Mouse (Mus musculus) adrenal gland, postnatal 36 days (tissue): Measurements from ENCODE around the gene B130006D01Rik. TPM values are rescaled to one million over a fixed set of nuclear protein-coding genes. Genes with fewer than 3 reads are reported as not detected.
"Not testable (repeated sequence)": the region's sequence is repeated elsewhere in the genome, so short reads cannot be mapped to it uniquely, and the experiment has no call there.

Experiments
- DNase-seq, 2 experiments: peaks; one replicate each; pipeline ENCODE4 v3.0.0; 2021; ENCODE audit warnings: mixed read lengths in 1 of 2
- total RNA-seq, 2 experiments: library from RNA; stranded (reverse); gene quantifications; 2 replicates each; pipeline ENCODE4 v1.2.3; 2021

The B130006D01Rik gene
- total RNA-seq, 2 experiments from 2014 or later: 0.53 to 0.73 TPM

- peak in 1 of 2 experiments; percentile 16 for DNase-seq
Measured at GRCm38 (mm10) chr11:95713811-95714241, 9.6 kb upstream of the B130006D01Rik start.

DNA sequence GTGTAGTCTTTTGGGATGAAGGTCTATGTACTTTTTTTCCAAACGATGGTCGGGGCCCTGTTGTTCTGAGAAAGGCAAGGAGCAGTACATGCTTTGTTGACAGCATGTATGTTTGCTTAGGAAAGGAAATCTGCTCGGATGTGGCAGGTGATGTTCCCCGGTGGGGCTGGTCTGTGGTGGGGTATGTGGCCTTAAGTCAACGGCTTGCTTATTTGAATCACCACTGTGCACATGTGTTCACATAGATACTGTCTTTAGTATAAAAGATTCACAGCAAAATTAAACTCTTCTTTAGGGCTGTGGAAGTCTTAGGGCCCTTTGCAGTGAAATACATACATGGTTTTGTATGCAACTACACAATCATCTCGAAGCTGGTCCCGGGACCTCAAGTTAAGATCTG is 9.0 kb upstream of the B130006D01Rik start:
- no peak for DNase-seq

DNA sequence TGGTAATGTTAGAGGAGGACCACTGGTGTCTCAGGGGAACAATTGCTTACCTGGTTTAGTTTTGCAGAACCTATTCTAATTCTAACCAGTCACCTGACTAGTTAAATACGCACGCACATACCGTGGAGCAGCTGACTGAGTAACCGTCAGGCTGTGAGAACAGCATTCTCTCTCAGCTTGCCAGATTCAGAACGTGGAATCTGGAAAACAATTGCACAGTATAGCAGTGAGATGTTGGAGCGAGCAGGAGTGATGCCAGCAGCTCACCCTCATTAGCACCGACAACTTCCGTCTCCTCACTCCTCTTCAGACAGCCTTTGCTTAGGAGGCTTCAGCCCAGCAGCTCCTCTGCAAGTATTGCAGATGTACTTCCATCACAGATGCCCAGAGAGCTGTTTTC is 7.3 kb upstream of the B130006D01Rik start:
- no peak for DNase-seq

GRCm38 (mm10) chr11:95719356-95719755 is 4.0 kb upstream of the B130006D01Rik start:
- no peak for DNase-seq

DNA sequence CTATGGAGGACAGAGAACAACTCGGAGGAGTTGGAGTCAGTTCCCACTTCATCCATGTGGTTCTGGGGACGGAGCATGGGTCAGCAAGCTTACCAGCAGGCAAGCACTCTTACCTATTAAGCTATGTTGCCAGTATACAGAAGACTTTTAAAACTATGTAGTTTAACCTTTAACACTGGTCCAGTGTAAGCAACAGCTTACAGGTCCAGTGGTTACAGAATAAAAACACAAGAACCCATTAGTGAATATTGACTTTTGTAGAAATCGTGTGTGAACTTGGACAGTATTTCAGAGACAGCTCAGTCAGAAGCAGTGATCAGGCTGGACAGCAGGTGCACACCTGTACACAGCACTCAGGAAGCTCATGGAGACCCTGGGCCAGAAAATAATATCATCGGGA is 1.1 kb downstream of the B130006D01Rik start:
- DNase-seq: no peak

DNA sequence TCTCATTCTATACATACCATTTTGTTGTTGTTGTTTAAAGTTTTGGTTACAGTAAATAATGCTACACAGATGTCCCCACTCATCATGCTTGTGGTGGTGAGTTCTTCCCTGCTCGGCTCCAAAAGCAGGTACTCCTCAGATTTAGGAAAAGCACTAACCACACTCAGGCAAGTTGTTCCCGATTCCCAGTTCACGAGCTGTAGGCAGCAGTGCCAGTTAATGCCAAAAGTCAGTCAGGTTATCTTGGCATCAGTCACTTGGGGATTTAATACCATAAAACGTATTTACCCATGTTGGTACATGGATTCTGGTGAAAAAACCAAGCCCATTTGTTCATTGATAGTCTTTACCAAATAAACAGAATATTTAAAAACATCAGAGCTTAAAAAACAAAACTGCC is 2.8 kb downstream of the B130006D01Rik start:
- DNase-seq: no peak

DNA sequence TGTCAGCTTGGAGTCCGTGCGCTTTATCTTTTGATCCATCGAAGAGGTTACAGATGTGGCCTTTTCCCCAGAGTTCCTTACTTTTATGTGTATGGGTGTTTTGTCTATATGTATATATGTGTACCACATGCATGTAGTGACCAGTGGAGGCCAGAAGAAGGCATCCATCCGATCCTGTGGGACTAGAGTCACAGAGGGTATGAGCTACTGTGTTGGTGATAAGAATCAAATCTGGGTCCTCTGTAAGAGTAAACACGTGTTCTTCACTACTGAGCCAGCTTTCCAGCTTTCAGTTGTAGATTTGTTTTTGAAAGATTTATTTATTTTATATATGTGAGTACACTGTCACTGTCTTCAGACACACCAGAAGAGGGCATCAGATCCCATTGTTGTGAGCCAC is 4.6 kb downstream of the B130006D01Rik start:
- DNase-seq: no peak

- DNase-seq: no peak
Measured at GRCm38 (mm10) chr11:95728916-95729907, 5.8 kb downstream of the B130006D01Rik start.

- no peak for DNase-seq
Measured at GRCm38 (mm10) chr11:95734485-95734884, 11.1 kb downstream of the B130006D01Rik start.

DNA sequence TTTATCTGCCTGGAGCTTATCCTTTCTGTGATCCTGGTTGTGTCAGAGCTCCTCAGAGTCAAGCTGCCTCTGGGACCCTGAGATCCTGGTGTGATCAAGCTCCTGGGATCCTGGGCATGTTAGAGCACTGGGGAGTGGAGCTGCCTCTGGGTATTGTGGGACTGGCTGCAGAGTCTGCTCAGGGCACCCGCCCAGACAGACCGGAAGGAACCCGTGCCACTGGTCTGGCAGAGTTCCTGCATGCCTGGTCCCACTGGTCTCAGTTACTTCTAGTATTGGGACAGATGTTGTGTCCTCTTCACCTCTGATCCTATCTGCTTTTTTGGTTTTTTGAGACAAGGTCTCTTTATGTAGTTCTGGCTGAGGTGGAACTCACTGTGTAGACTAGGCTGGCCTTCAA is 14.4 kb downstream of the B130006D01Rik start:
- peak; percentile 39 to 57 for DNase-seq

DNA sequence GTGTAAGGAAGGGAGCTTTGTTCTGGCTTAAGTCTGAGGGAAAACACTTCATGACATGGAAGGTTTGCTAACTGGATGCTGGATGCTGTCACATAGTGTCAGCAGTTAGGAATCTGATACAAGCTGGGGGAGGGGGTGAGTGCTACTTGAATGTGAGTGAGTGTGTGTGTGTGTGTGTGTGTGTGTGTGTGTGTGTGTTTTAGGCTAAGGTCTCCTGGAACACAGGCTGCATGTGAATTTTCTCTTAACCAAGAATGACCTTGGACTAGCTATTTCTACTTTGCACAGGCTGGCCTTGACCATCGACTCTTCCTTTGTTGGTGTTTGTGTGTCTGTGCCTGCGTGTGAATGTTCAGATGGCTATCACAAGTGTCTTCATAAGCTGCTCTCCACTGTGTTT is 21.1 kb downstream of the B130006D01Rik start:
- DNase-seq: peak; percentile 15 to 69

DNA sequence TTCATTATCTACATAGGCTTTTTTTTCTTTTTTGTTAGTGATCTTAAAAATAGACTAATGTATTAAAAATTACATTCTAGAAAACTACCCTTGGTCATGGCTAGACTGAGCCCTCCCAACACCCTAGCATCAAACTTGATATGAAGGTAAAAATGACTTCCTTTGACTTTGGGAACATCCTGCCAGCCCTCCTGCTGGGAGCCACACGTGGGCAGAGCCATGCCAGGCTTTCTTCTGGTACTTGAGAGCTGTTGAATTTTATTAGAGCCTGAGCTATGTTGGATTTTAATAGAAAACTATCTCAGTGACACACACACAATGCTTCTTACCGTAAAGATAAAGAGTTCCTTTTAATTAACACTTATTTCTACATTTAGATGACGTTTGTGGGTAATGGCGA is 23.4 kb downstream of the B130006D01Rik start:
- no peak for DNase-seq

- DNase-seq: no peak
Measured at GRCm38 (mm10) chr11:95748331-95748730, 24.9 kb downstream of the B130006D01Rik start.

GRCm38 (mm10) chr11:95749619-95750018 is 26.2 kb downstream of the B130006D01Rik start:
- no peak for DNase-seq

DNA sequence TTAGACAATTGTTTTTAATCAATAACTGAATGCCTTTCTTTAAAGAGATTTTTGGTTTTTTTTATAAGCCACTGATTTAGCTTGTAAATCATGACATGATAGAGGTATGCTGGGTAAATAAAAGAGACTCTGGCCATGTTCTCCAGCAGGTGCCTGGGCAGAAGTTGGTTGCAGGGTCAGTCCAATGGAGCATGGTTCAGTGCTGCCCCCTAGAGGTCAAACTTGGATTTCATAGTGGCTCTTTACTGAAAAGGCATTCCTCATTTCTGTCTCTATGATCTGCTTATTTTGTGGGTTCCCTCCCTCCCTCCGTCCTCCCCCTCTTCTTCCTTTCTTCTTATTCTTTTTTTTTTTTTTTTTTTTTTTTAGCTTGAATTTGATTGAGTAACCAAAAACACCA is 27.6 kb downstream of the B130006D01Rik start:
- DNase-seq: peak; percentile 76 to 90

DNA sequence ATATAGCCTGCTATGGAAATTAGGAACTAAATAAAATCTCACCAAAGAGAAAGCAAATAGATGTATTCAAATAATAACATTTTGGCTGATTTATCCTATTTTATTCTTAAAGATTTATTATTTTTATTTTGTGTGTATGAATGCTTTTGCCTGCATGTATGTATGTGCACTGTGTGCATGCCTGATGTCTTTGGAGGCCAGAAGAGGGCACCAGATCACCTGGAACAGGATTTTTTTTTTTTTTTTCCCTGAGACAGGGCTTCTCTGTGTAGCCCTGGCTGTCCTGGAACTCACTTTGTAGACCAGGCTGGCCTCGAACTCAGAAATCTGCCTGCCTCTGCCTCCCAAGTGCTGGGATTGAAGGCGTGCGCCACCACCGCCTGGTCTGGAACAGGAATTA is 31.8 kb downstream of the B130006D01Rik start:
- not testable (repeated sequence) for DNase-seq

- DNase-seq: no peak
Measured at GRCm38 (mm10) chr11:95760521-95760920, 37.1 kb downstream of the B130006D01Rik start.

DNA sequence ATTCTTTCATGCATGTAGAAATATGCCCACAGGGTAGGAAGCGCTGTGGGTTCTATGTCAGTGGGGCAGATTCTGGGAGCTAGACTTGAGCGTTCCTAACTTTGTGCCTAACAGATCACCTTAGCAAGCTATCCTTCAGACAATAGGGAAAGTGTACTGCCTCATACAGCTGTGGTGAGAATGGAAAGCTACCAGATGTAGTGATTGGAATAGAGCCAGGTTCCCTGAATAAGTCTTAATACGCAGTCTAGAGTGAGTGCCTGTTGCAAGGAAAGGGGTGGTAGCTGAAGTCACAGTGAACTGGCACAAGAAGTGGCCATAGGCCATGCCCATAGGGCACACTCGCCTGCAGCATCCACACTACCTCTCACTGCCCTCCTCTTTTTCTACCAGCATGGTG is 39.6 kb downstream of the B130006D01Rik start:
- DNase-seq: no peak

GRCm38 (mm10) chr11:95764806-95765205 is 41.4 kb downstream of the B130006D01Rik start:
- DNase-seq: no peak

- DNase-seq: no peak
Measured at GRCm38 (mm10) chr11:95765334-95765733, 41.9 kb downstream of the B130006D01Rik start.

DNA sequence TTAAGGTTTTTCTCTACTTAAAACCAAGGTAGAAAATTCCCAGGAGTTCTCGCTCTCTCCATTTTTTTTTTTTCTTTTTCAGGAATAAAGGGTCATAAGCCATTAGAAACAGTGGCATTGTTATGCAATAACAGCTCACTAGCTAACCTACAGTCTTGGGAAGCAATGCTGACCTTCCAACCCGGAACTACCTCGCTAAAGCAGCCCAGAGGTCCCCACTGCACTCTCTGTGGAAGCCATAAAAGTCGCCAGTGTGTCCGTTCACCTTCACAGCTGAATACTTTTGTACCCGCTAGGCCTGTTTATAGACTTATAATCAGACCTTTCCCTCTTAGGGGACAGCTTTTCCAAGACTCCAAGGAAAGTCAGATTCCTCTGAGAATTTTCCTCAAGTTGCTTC is 44.9 kb downstream of the B130006D01Rik start:
- DNase-seq: no peak

DNA sequence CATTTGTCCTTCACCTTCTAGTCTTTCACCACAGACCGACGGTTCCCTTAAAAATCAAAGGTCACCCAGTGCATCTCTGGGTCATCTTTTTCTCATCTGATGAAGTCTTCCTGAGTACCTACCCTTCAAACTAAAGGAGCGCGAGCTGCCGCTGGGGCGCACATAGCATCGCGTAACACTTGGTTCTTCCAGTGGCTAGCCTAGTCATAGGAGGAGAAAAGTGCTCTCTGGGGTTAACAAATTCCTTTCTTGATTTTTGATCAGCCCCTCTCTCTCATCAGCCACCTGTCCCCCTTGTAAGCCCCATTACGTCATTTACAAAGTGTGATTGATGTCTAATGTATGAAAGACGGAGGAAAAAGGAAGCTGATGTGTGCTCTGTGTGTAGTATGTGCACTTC is 45.8 kb downstream of the B130006D01Rik start:
- no peak for DNase-seq

DNA sequence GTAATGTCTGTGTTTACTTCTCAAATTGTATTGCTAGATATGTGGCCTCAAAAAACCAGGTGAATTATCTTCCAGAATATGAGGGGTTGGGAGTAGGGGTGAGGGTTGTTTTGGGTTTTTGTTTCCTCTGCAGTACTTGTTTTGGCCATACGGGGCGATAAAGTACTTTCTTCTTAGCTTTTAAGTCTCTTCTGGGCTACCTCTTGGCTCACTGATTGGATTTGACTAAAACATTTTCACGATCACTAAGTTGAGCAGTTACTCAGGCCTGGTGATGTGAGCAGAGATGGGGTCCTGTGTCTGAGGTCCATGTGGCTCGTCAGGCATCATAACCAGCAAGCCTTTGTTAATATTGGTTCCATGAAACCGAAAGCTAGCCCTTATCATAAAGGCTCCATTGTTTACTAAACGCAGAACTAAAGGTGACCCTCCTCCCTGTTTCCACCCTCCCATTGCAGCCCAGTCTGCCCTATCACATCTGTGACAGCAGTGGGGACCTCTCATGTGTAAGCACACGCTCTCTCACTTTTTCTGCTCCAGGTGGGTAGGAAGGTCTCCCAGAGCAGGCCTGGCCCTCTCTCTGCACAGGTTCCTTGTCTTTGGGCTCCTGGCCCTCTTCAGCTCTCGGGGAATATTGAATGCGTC is 47.5 kb downstream of the B130006D01Rik start:
- DNase-seq: no peak
